Comparison of ENCODE assay signal across 24 mouse cellular contexts in genomic region chr13:108017349-108017748, GRCm38 (mm10).
"Had no signal": no experiment of that assay in that cellular context is flagged by ENCODE, and none has a peak within 500 bp of the region (broad histone marks: within the 10 kb centered on the region; RNA-seq: fewer than 3 reads in every experiment).

No protein-coding gene starts in this region.

- DNase-seq: gastrocnemius, postnatal 14 days; gastrocnemius, postnatal 36 days; heart, adult 2 months; heart, postnatal 14 days; heart, postnatal 36 days; kidney, adult 18-20 months; kidney, adult 8-10 months; kidney, postnatal 10 days; kidney, postnatal 25 days; kidney, postnatal 4 days; liver; liver, embryonic 13.5 days had no signal

- H3K27ac ChIP-seq: heart, adult 2 months; heart, embryonic 13.5 days; heart, embryonic 15.5 days; hindbrain, embryonic 13.5 days; hindbrain, embryonic 15.5 days; hindbrain, postnatal 0 days; layer of hippocampus, adult 2 months; left cerebral cortex, adult 2 months; limb, embryonic 10.5 days; limb, embryonic 12.5 days; liver, embryonic 13.5 days; liver, embryonic 15.5 days had no signal

- H3K9ac ChIP-seq: heart, embryonic 13.5 days; heart, embryonic 15.5 days; hindbrain, embryonic 13.5 days; hindbrain, embryonic 15.5 days; limb, embryonic 12.5 days; liver, embryonic 13.5 days; liver, embryonic 15.5 days had no signal

- ATAC-seq: hindbrain, postnatal 0 days had no signal

- H3K9me3 ChIP-seq: heart, embryonic 13.5 days; heart, embryonic 15.5 days; hindbrain, embryonic 15.5 days; limb, embryonic 10.5 days; liver, embryonic 13.5 days; liver, embryonic 15.5 days had no signal

- H3K4me2 ChIP-seq: heart, embryonic 11.5 days; heart, embryonic 13.5 days; heart, embryonic 15.5 days; hindbrain, embryonic 13.5 days; hindbrain, embryonic 15.5 days; limb, embryonic 12.5 days; liver, embryonic 11.5 days; liver, embryonic 13.5 days; liver, embryonic 15.5 days had no signal

- H3K4me1 ChIP-seq: heart, embryonic 13.5 days; heart, embryonic 15.5 days; hindbrain, embryonic 13.5 days; hindbrain, embryonic 15.5 days; limb, embryonic 12.5 days; liver, embryonic 13.5 days; liver, embryonic 15.5 days had no signal

- H3K36me3 ChIP-seq: heart, embryonic 13.5 days; heart, embryonic 15.5 days; hindbrain, embryonic 13.5 days; hindbrain, embryonic 15.5 days; limb, embryonic 10.5 days; limb, embryonic 12.5 days; liver, embryonic 13.5 days; liver, embryonic 15.5 days had no signal

- H3K27me3 ChIP-seq: heart, embryonic 13.5 days; heart, embryonic 15.5 days; hindbrain, embryonic 13.5 days; hindbrain, embryonic 15.5 days; limb, embryonic 12.5 days; liver, embryonic 13.5 days; liver, embryonic 15.5 days had no signal

- H3K4me3 ChIP-seq: heart, adult 2 months; heart, embryonic 13.5 days; heart, embryonic 15.5 days; hindbrain, embryonic 13.5 days; hindbrain, embryonic 15.5 days; layer of hippocampus, adult 2 months; left cerebral cortex, adult 2 months; limb, embryonic 10.5 days; limb, embryonic 12.5 days; liver, embryonic 13.5 days; liver, embryonic 15.5 days had no signal
